Mouse (Mus musculus) heart, adult 2 months (tissue): Measurements from ENCODE around the gene Chchd10. TPM values are rescaled to one million over a fixed set of nuclear protein-coding genes. Genes with fewer than 3 reads are reported as not detected.

ENCODE experiments used
- DNase-seq, 2 experiments: peaks; one replicate each; pipeline ENCODE4 v3.0.0; 2021
- H3K27ac ChIP-seq: fragments of 200-600 bp; 2 replicates; pipeline ENCODE4 v1.8.1; 2022
- H3K27me3 ChIP-seq: fragments of 200-500 bp; 2 replicates; pipeline ENCODE4 v1.6.1; 2012; ENCODE audit warnings: mild to moderate bottlenecking, low read length, inconsistent platforms, mixed read lengths; ENCODE audit not compliant: control insufficient read depth, insufficient read depth
- H3K36me3 ChIP-seq: fragments of 200-500 bp; 2 replicates; pipeline ENCODE4 v1.6.1; 2012; ENCODE audit warnings: low read length, inconsistent platforms; ENCODE audit not compliant: control insufficient read depth, insufficient read depth
- H3K4me1 ChIP-seq: fragments of 200-500 bp; 2 replicates; pipeline ENCODE4 v1.6.1; 2011; ENCODE audit warnings: low read length; ENCODE audit not compliant: control insufficient read depth, insufficient read depth
- H3K4me3 ChIP-seq: fragments of 200-600 bp; 2 replicates; pipeline ENCODE4 v1.8.1; 2022
- H3K79me2 ChIP-seq: fragments of 200-500 bp; replicated peaks from 2 replicates; pipeline ENCODE4 v1.6.1; 2012; ENCODE audit warnings: mild to moderate bottlenecking, inconsistent platforms, low read length, moderate library complexity, mixed read lengths; ENCODE audit not compliant: control insufficient read depth, insufficient read depth
- H3K9ac ChIP-seq: fragments of 200-500 bp; 2 replicates; pipeline ENCODE4 v1.6.1; 2012; ENCODE audit warnings: low read depth, mild to moderate bottlenecking, control low read depth, inconsistent platforms, low read length, mixed read lengths
- CTCF ChIP-seq: fragments of 200-600 bp; IDR thresholded peaks from 2 replicates; pipeline ENCODE4 v1.8.1; 2022; ENCODE audit warnings: antibody characterized with exemption, mild to moderate bottlenecking, moderate library complexity
- EP300 ChIP-seq: fragments of 200-500 bp; IDR thresholded peaks from 2 replicates; pipeline ENCODE4 v1.6.1; 2011; ENCODE audit warnings: low read depth, low read length, control low read depth; ENCODE audit not compliant: insufficient read depth
- POLR2A ChIP-seq: fragments of 200-500 bp; IDR thresholded peaks from 2 replicates; pipeline ENCODE4 v1.6.1; 2011; ENCODE audit warnings: mild to moderate bottlenecking, low read depth, low read length, control low read depth; ENCODE audit not compliant: insufficient read depth
- WGBS: fragments of 180-500 bp; shearing (Covaris S2); methylation state at CpG from one replicate; pipeline ENCODE4 v1.1.7; 2018; 5-methylcytosine and 5-hydroxymethylcytosine counted together
- intact Hi-C: fragments of 180-260 bp; cut with DNase I; formaldehyde crosslinking; loops from one replicate; pipeline ENCODE4 v1.15.1; 2025
- polyA plus RNA-seq: library from polyadenylated mRNA; depleted of rRNA; stranded (reverse); fragments of >200 nt; gene quantifications from 2 replicates; pipeline ENCODE4 v1.2.3, GENCODE M21; 2012
- total RNA-seq, 2 experiments: library from RNA; stranded (reverse); gene quantifications; 2 replicates each; pipeline ENCODE4 v1.2.3; 2021

Chchd10 gene
- total and polyA plus RNA-seq, 3 experiments = 1,811 to 2,061 (median 2,042) TPM

GRCm38 (mm10) chr10:75931311-75931710, 1.6 kb upstream of the Chchd10 start:
- H3K36me3 ChIP-seq = no peaks in the 10 kb centered on the region
- no peaks in the 10 kb centered on the region for H3K79me2 ChIP-seq
- no peak overlapping the region for H3K4me3 ChIP-seq
- H3K27ac ChIP-seq = no peak overlapping the region
- intact Hi-C loops = no loop called here
- TF ChIP-seq POLR2A = no peak
- TF ChIP-seq EP300 = no peak
- no peak for TF ChIP-seq CTCF
- no peak overlapping the region for H3K9ac ChIP-seq
- no peaks in the 10 kb centered on the region for H3K27me3 ChIP-seq
- WGBS = 47% methylated on average over 7 of the region's 7 CpGs
- peaks cover 12% of the 10 kb centered on the region for H3K4me1 ChIP-seq
- no peak for DNase-seq

- WGBS = 1% methylated on average over 36 of the region's 44 CpGs
- Histone ChIP-seq H3K4me1 (peaks cover 12% of the 10 kb centered on the region), H3K27me3 (no peaks in the 10 kb centered on the region), H3K79me2 (no peaks in the 10 kb centered on the region), H3K27ac (peak overlapping the region; percentile 78), H3K9ac (peak overlapping the region; percentile 95), H3K36me3 (no peaks in the 10 kb centered on the region), H3K4me3 (peak overlapping the region; percentile 82)
- intact Hi-C loops = no loop called here
- DNase-seq = peak; percentile 80 to 81
- peak; percentile 32; the same call in 1 of the 2 replicates for TF ChIP-seq POLR2A
- no peak for TF ChIP-seq EP300
- no peak for TF ChIP-seq CTCF
These were observed 750 bp upstream of the Chchd10 start for GRCm38 (mm10) chr10:75932081-75932678.

GRCm38 (mm10) chr10:75934991-75935390, 2.1 kb downstream of the Chchd10 start:
- Histone ChIP-seq H3K79me2 (no peaks in the 10 kb centered on the region), H3K9ac (no peak overlapping the region), H3K36me3 (no peaks in the 10 kb centered on the region), H3K27ac (no peak overlapping the region), H3K4me3 (no peak overlapping the region), H3K4me1 (peaks cover 14% of the 10 kb centered on the region), H3K27me3 (no peaks in the 10 kb centered on the region)
- no peak for TF ChIP-seq EP300
- no peak for TF ChIP-seq POLR2A
- TF ChIP-seq CTCF = no peak
- no peak for DNase-seq
- intact Hi-C loops = no loop called here
- WGBS = 68% methylated on average over 1 of the region's 1 CpGs

GRCm38 (mm10) chr10:75935680-75936541, 3.0 kb downstream of the Chchd10 start, which contains the start of gene Mmp11:
Gene Mmp11 (minus strand): TSS chr10:75936496.
- 8% methylated on average over 51 of the region's 51 CpGs for WGBS

GRCm38 (mm10) chr10:75936909-75937667, 4.2 kb downstream of the Chchd10 start:
- intact Hi-C loops = no loop called here
- H3K9ac ChIP-seq = peak overlapping the region; percentile 55
- no peaks in the 10 kb centered on the region for H3K27me3 ChIP-seq
- DNase-seq = no peak
- WGBS = 48% methylated on average over 18 of the region's 18 CpGs
- peak overlapping the region; percentile 55 for H3K4me3 ChIP-seq
- peaks cover 9% of the 10 kb centered on the region for H3K4me1 ChIP-seq
- no peaks in the 10 kb centered on the region for H3K36me3 ChIP-seq
- TF ChIP-seq POLR2A (peak; percentile 26; the same call in 1 of the 2 replicates), EP300 (no peak), CTCF (0 out of 2 replicates have a peak, but pooled peaks have one; percentile 1)
- peak overlapping the region; percentile 84; the same call in 1 of the 2 replicates for H3K27ac ChIP-seq
- no peaks in the 10 kb centered on the region for H3K79me2 ChIP-seq

More at GRCm38 (mm10) chr10:75935680-75936541, 3.0 kb downstream of the Chchd10 start, which contains the start of gene Mmp11:
- Histone ChIP-seq H3K79me2 (no peaks in the 10 kb centered on the region), H3K4me3 (peak within 1 kb of the TSS; percentile 55), H3K36me3 (no peaks in the 10 kb centered on the region), H3K27me3 (no peaks in the 10 kb centered on the region), H3K27ac (peak within 1 kb of the TSS; percentile 84), H3K4me1 (peaks cover 12% of the 10 kb centered on the region), H3K9ac (peak within 1 kb of the TSS; percentile 88)
- TF ChIP-seq POLR2A = peak; percentile 95
- TF ChIP-seq CTCF = no peak
- DNase-seq = peak; percentile 69 to 83
- intact Hi-C loops = no loop called here
